Mouse (Mus musculus) lung, adult 18-20 months (tissue): ENCODE results near the gene Ptf1a.

Experiments used
- DNase-seq, 2 experiments: peaks; one replicate each; pipeline ENCODE4 v3.0.0; 2022; ENCODE audit warnings: mixed read lengths in 2 of 2

Ptf1a gene

DNA sequence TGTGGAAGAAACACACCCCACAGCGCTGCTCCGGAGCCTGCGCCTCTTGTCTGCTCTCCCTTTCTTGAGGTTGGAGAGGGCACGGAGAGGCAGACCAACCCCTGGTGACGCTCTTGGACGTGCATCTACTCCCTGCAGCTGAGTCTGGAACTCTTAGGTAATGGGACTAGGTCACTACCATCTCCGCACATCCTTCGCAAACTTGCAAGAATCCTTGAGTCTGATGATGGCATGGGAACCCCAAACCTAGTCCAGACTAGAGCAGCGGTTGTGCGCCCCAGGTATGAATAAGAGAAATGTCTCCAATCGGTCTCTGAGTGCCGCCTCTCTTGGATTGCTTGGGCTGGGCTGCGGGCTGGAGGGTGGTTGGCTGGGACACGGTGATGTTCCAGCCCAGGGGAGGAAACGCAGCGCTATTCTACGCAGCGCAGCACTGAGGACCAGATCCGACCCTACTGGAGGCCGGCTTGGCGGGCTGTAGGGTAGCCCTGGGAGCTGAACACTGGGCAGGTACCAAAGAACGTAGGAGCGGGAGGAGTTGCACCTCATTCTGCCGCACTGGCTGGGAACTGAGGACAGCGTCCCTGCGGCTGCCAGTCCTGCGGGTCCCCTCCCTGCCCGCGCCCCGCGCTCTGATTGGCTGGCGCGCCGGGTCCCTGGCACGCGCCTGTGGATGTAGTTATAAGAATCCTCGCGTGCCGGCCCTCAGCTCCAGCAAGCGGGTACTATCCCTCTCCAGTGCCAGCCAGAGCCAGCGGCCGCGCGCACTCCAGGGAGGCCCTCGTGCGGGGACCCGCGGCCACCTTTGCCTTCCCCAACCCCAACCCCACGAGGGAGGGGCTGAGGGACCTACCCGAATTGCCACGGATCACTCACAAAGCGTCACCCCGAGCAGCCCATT, at the start of gene Ptf1a:
Ptf1a (plus strand) TSS at position 733 of the 901 bp plus-strand sequence.
- no peak for DNase-seq

DNA sequence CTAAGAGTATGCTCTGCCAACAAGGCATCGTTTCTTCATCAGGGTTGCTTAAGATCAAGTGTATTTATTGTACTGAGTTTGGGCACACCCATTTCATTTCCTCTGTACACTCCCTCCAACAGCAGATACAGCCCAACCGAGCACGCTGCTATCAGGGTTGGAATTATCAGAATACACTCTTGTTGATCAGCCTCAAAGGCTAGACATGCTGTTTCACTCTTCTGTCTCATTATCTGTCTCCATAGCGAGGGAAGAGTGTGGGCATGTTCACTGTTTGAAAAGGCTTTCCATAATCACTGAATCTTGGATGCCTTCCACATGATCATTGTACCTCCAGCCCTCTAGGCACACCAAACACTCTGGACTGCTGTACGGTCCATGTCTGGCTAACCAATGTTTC, 40.1 kb upstream of the Ptf1a start:
- no peak for DNase-seq

DNA sequence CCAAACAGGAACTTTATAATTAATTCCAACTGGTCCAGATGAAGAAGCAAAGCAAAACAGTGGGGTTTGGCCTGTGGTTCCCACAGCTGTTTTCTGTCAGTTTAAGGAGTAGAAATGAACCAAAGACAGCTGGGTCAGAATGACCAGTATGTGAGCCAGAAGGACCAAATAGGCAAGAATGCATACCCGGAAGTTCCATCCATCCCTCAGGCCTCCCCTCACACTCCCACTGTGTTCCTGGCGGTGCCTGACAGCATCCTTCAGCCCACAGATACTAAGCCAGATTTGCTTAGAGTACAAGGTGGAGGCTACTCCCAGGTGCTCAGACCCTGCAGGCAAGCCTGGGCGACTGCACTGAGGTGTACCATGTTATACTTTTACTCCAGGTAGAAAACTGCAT, 38.9 kb upstream of the Ptf1a start:
- DNase-seq = no peak

DNA sequence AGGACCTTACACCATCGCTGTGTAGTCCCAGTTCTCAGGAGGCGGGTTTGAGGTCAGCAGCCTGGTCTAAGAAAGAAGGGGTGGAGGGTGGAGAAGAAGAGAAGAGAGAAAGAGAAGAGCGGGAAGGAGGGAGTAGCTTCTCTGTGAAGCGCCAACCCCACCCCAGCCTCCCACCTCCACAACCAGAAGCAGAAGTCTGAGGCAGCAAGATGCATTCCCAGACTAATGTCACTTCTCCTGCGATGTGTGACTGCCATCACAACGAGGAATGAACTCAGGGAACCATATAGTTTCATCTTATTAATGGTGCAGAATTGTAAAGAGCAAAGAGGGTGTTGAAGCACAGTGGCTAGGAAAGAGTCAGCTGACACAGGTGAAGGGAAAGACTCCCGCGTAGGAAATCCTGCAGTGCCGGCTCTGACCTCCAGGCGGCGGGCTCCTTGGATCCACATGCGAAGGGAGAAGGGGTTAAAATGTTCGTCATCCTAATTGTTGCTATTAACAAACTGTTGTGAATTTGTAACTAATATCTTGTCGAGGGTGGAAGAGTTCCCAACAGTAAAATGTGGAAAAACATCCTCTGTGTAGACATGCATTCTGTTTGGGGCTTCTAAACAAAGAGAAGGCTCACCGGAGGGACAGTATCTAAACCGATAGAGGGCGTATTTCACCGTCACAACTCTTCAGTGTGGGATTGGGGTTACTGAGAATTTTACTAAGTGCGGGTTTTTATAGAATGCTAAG, 31.1 kb upstream of the Ptf1a start:
- peak; percentile 21 to 47 for DNase-seq

DNA sequence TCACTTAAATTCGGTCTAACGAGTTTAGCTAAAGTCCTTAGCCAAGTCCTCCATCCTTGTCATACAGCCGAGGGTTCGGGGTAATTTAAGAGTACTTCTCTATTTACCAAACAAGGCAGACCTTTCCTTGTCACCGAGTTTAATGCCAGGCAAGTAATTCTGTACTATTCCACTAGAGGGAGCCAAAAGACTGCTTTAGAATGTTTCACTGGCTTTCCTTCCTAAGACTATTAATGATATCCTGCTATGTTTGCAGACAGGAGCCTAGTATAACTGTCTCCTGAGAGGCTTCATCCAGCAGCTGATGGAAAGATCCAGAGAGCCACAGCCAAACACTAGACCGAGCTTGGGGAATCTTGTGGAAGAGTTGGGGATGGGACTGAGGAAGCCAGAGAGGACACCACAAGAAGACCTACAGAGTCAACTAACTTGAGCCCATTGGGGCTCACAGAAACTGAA, 30.4 kb upstream of the Ptf1a start:
- DNase-seq = peak in 1 of 2 experiments; percentile 42

DNA sequence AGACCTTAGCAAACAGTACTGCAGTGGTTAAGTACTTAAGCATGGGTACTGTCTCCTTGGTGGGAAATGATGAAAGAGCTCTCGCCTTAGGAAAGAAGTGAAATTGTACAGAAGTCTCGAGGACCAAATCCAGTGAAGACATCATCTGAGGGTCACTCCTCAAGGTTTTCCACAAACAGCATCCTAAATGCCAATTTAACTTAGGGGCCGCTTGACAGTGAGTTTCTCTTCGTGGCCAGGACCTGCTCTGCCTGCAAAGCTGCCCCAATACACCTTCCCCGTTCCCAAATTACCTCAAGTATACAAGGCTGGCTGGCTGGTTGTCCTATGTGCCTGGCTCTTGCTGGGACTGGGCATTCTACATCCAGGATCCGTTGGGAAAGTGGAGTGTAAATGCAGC, 29.4 kb upstream of the Ptf1a start:
- DNase-seq = no peak

DNA sequence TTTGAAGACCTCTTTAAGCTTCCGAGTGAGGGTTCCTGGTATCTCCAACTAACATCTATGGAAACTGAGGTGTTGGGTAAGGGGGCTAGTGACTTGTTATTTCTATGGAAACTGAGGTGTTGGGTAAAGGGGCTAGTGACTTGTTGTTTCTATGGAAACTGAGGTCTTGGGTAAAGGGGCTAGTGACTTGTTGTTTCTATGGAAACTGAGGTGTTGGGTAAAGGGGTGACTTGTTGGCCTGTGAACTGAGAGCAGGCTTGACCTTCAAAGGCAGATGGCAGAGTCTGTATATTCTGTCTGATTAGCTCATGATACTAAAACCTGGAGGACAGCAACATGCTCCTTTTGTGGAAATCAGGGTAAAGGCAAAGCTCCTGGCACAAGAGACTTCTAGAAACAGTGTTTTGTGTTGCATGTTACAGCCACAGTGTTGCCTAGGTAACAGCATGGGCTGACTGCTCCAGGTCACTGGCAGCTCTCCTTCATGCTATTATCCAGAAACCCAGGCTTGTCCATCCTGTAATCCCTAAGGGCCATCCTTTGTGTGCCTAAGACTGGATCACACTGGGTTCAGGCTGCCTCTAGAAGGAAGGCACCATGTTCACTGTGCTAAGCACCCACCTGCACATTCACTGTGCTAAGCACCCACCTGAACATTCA, 25.6 kb upstream of the Ptf1a start:
- no peak for DNase-seq

DNA sequence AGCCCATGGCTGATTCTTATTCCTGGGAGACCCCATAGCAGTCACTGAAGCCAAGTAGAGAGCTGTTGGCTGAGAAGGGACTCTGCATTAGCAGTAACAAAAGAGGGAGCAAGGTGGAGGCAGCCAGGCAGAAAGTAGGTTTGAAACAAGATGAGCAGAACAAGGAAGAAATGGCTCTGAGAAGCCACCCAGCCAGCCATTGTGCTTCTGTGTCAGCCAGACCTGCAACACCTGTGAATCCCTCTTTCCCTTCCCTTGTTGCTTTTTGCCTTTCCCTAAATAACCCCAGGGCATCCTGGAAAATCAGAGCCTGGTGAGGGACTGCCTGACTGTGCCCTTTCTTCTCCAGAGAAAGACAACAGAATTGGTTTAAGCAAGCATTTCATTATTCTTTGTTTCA, 23.2 kb upstream of the Ptf1a start:
- DNase-seq = no peak

DNA sequence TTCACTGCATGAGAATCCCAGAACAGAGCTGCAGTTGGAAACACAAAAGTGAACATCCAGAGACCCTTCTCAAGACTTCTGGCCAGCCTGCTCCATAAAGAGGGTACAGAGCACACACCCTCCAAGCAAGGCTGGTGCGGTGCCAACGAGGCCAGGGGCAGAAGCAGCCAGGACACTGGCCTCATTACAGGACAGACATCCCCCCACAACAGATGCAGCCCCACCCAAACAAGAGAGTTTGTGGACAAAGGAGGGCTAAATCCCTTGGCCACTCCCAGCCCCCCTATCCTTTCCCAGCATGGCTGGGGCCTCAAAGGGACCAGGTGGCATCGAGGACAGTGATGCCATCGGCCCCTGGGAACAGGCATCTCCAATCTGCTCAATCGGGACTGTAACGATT, 22.4 kb upstream of the Ptf1a start:
- DNase-seq = no peak

DNA sequence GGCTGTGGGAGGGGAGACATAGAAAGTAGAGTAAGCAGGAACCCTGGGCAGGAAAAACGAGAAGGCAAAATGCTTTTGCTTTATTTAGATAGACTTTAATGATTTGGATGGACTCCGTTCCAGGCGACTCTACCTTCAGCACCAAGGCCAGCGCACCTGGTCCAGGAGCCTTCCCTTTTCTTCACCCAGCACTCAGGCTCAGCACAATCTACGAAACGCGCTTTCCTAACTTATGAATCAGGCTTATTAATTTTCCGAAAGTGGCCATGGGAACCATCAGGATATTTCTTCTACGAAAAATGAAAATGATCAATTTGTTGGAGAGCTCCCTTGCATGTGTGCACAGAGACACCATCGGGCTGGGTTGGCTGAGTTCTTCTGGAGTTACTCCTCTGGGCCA, 16.4 kb upstream of the Ptf1a start:
- DNase-seq = peak in 1 of 2 experiments; percentile 13

DNA sequence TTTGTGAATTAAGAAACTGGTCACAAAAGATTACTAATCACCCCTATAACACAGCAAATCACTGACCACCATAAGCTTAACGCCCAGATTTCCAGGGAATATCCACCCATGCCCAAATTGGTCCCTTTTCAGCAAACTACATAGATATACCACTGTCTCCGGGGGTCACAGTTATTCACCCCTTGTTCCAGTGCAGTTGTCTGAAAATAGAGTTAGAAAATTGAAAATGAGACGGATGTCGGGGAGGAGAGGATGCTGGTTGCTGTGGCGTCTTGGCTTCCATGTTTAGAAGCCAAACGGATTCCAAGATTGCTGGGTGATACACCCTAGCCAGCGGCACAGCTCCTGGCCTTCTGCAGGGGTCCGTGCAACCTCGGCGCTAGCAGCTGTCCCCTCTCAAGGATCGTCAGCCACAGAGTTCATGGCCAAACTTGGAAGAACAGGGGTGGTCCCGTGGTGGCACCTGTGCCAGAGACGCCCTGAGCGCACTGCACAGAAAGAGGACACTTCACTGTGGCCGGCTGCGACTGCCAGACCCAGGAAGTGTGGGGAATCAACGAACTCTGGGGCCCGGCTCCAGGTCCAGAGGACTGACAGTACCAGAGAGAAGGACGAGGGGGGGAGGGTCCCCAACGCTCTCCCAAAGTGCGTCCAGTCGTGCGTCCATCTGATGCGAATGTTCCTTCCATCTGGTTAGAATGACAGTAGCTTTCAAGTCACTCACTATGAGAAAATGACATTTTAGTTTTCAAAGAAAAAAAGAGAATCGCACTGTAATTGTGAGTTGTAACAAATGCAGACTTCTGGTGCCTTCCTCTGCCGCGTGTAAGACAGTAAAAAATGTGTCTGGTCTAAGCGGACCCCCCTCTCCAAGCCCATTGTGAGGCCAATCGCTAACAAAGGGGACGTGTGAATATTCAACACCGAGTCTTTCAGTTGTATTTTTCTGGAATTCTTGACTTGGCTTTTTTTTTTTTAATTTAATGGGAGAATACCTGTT, 15.5 kb upstream of the Ptf1a start:
- no peak for DNase-seq

DNA sequence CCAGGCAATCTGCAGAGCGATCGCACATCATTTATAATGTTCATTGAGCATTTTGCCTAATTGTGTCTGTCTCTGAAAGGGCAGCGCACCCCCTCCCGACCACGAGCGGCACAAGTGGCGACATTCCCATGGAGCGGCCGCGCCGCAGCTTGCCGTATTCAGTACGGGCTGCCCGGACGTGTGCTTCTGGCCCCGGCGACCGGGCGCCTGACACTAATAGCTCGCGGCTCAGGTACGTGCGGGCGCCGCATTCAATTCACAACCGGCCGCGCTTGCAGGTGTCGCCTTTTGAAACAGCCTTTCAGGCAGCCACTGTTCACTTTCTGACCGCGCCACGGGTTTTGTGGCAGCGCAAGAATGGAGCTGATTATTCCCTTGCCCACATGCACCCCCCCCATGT, 14.7 kb upstream of the Ptf1a start:
- no peak for DNase-seq

DNA sequence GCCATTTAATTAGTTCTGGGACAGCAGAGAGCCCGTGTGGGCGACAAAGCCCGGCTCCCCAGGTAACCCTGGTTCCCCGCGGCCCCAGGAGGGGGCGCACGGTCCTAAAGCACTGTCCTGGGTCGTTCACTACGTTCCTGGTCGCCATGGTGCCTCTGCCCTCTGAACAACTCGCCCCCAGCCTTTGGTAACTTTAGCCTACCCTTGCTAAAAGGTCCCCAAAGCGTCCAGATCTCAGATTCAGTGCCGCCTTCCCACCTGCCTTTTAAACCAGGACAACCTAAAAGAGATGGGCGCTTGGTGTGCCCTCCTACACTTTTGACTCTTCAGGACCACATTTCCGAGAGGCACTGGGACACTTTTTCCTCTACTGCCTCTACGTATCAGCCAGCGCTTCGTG, 14.3 kb upstream of the Ptf1a start:
- no peak for DNase-seq

DNA sequence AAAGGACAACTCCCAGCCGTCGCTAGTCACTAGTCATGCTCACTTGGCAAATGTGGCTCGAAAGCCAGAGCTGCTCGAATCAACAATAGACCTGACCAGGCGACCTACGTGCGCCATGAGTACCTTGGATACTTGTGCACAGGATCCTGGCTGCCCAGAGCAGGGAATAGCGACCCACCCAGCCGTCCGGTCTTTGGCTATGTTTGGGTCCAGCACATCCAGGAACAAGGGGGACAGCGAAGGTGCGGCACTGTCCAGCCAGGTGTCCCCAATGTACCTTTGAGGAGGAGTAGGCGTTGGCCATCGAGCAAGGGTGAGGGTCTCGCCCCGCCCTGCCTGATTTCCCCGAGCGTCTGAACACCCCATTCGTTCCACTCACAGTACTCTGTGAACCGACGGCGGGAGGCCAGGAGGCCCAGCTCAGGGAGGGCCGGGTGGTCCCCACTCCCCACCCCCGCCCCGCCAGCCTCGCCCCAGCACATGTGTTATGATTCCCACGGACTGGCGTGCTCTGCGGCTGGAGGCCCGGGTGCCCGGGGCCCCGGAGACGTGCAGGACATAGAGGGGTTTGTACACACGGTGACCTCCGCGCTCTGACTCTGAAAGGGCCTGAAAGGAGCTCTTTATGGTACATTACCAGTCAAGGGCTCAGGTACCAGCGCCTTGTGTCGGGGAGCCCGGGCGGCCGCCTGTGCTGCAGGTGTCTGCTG, 13.7 kb upstream of the Ptf1a start:
- DNase-seq = no peak

DNA sequence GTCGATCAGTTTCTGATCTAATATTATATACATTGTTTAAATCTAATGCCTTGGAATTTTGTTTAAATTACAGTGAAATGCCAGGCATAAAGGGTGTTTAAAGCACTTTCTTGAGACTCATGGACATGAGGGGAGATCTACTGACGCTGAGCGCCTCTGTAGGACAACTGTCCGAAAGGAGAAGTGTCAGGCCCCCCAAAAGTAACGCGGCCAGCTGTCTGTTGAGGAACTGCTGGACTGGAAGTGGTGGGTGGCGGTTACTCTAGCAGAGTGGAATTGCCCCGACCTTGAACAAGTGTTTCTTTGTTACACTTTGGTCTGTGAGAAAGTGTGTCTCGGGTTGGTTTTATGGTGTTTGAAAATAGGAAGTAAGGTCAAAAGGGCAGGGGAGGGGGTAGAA, 1.1 kb upstream of the Ptf1a start:
- no peak for DNase-seq

DNA sequence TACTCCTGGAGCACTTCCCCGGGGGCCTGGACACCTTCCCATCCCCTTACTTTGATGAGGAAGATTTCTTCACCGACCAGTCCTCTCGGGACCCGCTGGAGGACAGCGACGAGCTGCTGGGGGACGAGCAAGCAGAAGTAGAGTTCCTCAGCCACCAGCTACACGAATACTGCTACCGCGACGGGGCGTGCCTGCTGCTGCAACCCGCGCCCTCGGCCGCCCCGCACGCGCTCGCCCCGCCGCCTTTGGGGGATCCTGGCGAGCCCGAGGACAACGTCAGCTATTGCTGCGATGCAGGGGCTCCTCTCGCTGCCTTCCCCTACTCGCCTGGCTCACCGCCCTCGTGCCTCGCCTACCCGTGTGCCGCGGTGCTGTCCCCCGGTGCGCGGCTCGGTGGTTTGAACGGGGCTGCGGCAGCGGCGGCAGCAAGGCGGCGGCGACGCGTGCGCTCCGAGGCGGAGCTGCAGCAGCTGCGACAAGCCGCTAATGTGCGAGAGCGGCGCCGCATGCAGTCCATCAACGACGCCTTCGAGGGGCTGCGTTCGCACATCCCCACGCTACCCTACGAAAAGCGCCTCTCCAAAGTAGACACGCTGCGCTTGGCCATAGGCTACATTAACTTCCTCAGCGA, 523 bp downstream of the Ptf1a start:
- no peak for DNase-seq

DNA sequence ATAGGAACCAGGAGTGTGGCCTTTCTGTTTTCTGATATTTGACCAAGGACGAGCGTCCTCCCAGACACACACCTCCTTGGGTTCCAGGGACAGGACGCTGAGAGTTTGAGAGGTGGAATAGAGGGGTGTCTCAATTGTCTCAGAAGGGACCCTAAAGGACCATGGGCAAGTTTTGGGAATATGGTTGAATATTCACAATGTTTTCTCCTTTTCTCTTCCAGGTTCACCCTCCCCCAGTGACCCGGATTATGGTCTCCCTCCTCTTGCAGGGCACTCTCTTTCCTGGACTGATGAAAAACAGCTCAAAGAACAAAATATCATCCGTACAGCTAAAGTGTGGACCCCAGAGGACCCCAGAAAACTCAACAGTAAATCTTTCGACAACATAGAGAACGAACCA, 1.3 kb downstream of the Ptf1a start:
- no peak for DNase-seq

DNA sequence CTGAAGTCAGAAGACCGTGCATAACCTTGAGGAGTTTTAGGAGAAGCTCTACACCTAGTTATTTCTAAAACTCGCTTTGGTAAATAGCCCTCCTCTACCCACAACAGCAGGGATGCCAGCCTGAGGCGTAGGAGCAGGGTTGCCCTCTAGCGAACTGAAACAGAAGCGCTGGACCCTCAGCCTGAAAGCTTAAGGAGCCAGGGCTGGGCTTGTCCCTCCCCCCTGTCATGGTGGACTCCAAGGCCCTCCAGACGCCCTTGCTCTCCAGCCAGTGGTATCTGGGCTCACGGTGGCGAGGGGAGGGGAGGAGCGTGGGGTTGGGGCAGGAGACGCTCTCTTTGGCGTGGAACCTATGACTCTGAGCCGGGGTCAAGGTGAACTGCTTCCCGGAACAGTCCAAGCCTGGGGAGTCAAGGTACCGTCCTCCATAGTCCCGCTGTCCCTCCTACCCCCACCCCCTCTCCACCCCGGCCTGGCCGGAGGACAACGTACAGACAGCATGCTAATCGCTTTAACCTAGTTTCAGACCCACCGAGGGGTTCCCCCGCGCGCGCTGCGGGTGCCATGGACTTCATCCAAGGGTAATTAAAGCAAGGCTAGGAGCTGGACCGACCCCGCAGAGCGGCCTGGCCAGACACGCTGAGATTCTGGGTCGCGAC, 2.7 kb downstream of the Ptf1a start:
- no peak for DNase-seq

DNA sequence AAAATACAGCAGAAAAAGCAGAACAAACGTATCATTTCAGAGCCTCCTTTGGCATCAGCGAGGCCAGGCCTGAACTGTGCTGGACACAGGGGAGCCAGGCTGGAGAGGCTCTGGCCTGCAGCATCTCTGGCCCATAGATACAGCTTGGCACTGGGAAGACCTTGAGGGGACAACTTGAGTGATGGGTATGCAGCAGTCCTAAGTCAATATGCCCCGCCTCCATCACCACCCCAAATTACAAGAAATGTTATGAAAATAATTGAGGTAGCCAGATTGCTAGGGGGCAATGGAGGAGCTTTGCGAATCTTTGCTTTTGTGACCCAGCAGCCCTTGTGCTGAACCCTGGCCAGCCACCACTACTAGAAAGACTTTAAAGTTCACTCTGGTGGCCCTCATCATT, 3.8 kb downstream of the Ptf1a start:
- no peak for DNase-seq

DNA sequence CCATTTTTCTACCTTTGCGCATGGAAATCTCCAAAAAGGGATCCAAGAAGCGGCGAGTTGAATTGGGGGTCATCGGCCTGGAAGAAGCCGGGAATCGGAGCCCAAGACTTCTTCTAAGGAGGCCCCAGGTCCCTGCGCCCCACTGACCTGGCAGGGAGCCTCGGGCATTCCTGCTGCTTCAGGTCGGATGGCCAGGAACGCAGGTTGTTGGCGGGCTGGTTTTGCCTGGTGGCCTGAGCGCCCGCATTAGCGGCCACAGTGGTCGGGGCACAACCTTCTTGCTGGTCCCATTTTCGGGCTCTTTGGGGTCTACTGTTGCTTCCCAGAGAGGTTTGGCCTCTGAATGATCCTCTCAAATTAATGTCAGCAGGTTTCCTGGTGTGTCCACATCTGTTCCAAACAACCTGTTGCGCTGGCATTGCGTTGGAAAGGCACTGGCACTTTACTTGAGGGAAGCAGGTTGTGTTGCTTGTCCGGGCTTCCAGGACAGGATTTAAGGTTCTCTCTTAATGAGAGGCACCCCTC, 7.1 kb downstream of the Ptf1a start:
- DNase-seq = no peak
